Mouse (Mus musculus) liver, embryonic 16.5 days (tissue): ENCODE measurements at regions not wholly inside any gene's neighbourhood (a gene's known extent, or its start where the extent isn't known, plus 50 kb on each side); places are given as distances from the start of the nearest gene placed in this dataset.

ENCODE experiments used
- ATAC-seq: fragments of 200-750 bp; cut with Nextera tagmentation; 2 replicates; pipeline ENCODE4 v1.8.0; 2017; ENCODE audit warnings: low read depth, mild to moderate bottlenecking, moderate number of reproducible peaks, moderate library complexity
- H3K27ac ChIP-seq: fragments of 300-500 bp; sonication (generic); 2 replicates; pipeline ENCODE4 v1.5.1; 2014; ENCODE audit warnings: mild to moderate bottlenecking, low read length
- H3K27me3 ChIP-seq: fragments of 300-500 bp; sonication (generic); 2 replicates; pipeline ENCODE4 v1.6.1; 2014; ENCODE audit warnings: low read depth, low read length, mixed read lengths; ENCODE audit not compliant: control insufficient read depth, insufficient read depth
- H3K36me3 ChIP-seq: fragments of 300-500 bp; sonication (generic); 2 replicates; pipeline ENCODE4 v1.6.1; 2014; ENCODE audit warnings: mild to moderate bottlenecking; ENCODE audit not compliant: control insufficient read depth, insufficient read depth
- H3K4me1 ChIP-seq: fragments of 300-500 bp; sonication (generic); 2 replicates; pipeline ENCODE4 v1.6.1; 2014; ENCODE audit warnings: low read depth, low read length, mixed read lengths; ENCODE audit not compliant: control insufficient read depth
- H3K4me2 ChIP-seq: fragments of 300-500 bp; sonication (generic); 2 replicates; pipeline ENCODE4 v1.6.1; 2014; ENCODE audit warnings: low read depth, low read length, mixed read lengths
- H3K4me3 ChIP-seq: fragments of 300-500 bp; sonication (generic); 2 replicates; pipeline ENCODE4 v1.5.1; 2014; ENCODE audit warnings: low read depth, mild to moderate bottlenecking, low read length
- H3K9ac ChIP-seq: fragments of 300-500 bp; sonication (generic); 2 replicates; pipeline ENCODE4 v1.6.1; 2014; ENCODE audit warnings: low read depth, low read length
- H3K9me3 ChIP-seq: fragments of 300-500 bp; sonication (generic); replicated peaks from 2 replicates; pipeline ENCODE4 v1.6.1; 2016; ENCODE audit warnings: low read length; ENCODE audit not compliant: control insufficient read depth
- WGBS: fragments of 180-500 bp; shearing (Covaris S2); extraction: QIAGEN DNeasy Blood & Tissue Kit; methylation state at CpG from one replicate; pipeline ENCODE4 v1.1.7; 2014; ENCODE audit not compliant: insufficient replicate concordance; 5-methylcytosine and 5-hydroxymethylcytosine counted together

- WGBS, result 68% methylated on average over 3 of the region's 3 CpGs
- H3K4me1 ChIP-seq, result no peaks in the 10 kb centered on the region
- H3K27me3 ChIP-seq, result no peaks in the 10 kb centered on the region
- no peak for ATAC-seq
- H3K4me3 ChIP-seq, result no peak overlapping the region
- no peaks in the 10 kb centered on the region for H3K9me3 ChIP-seq
- no peak overlapping the region for H3K27ac ChIP-seq
- no peaks in the 10 kb centered on the region for H3K36me3 ChIP-seq
- no peak overlapping the region for H3K4me2 ChIP-seq
- no peak overlapping the region for H3K9ac ChIP-seq
These were observed 132.3 kb upstream of the Foxq1 start for GRCm38 (mm10) chr13:31423599-31423998.

GRCm38 (mm10) chr13:31425825-31426500, 130.0 kb upstream of the Foxq1 start:
- Histone ChIP-seq H3K9me3 (no peaks in the 10 kb centered on the region), H3K4me1 (no peaks in the 10 kb centered on the region)
- 43% methylated on average over 7 of the region's 7 CpGs for whole genome bisulfite sequencing

GRCm38 (mm10) chr13:31436434-31436833, 119.5 kb upstream of the Foxq1 start:
- ATAC-seq, result no peak
- no peaks in the 10 kb centered on the region for H3K9me3 ChIP-seq
- no peaks in the 10 kb centered on the region for H3K27me3 ChIP-seq
- H3K27ac ChIP-seq, result no peak overlapping the region
- 62% methylated on average over 7 of the region's 7 CpGs for WGBS
- no peak overlapping the region for H3K4me2 ChIP-seq
- H3K4me1 ChIP-seq, result no peaks in the 10 kb centered on the region
- H3K4me3 ChIP-seq, result no peak overlapping the region
- H3K9ac ChIP-seq, result no peak overlapping the region
- H3K36me3 ChIP-seq, result no peaks in the 10 kb centered on the region

More at GRCm38 (mm10) chr13:31425825-31426500, 130.0 kb upstream of the Foxq1 start:
- Histone ChIP-seq H3K27ac (no peak overlapping the region), H3K27me3 (no peaks in the 10 kb centered on the region), H3K4me3 (no peak overlapping the region), H3K9ac (no peak overlapping the region), H3K4me2 (no peak overlapping the region), H3K36me3 (no peaks in the 10 kb centered on the region)
- no peak for ATAC-seq

GRCm38 (mm10) chr13:31439761-31440627, 115.9 kb upstream of the Foxq1 start:
- Histone ChIP-seq H3K27me3 (no peaks in the 10 kb centered on the region), H3K4me2 (no peak overlapping the region), H3K9ac (no peak overlapping the region), H3K27ac (no peak overlapping the region), H3K4me3 (no peak overlapping the region), H3K4me1 (no peaks in the 10 kb centered on the region), H3K36me3 (no peaks in the 10 kb centered on the region), H3K9me3 (no peaks in the 10 kb centered on the region)
- ATAC-seq, result no peak
- WGBS, result 56% methylated on average over 9 of the region's 9 CpGs

- WGBS, result 34% methylated on average over 2 of the region's 2 CpGs
- no peak for ATAC-seq
- H3K4me1 ChIP-seq, result no peaks in the 10 kb centered on the region
- H3K36me3 ChIP-seq, result no peaks in the 10 kb centered on the region
- no peaks in the 10 kb centered on the region for H3K27me3 ChIP-seq
- H3K9ac ChIP-seq, result no peak overlapping the region
- H3K4me3 ChIP-seq, result no peak overlapping the region
- no peaks in the 10 kb centered on the region for H3K9me3 ChIP-seq
- H3K4me2 ChIP-seq, result no peak overlapping the region
- no peak overlapping the region for H3K27ac ChIP-seq
These were observed 97.1 kb upstream of the Foxq1 start for GRCm38 (mm10) chr13:31458883-31459282.

- H3K27me3 ChIP-seq, result no peaks in the 10 kb centered on the region
- WGBS, result 62% methylated on average over 8 of the region's 8 CpGs
- H3K9me3 ChIP-seq, result no peaks in the 10 kb centered on the region
- H3K36me3 ChIP-seq, result no peaks in the 10 kb centered on the region
- no peak overlapping the region for H3K27ac ChIP-seq
- H3K4me1 ChIP-seq, result no peaks in the 10 kb centered on the region
- no peak overlapping the region for H3K4me2 ChIP-seq
- no peak for ATAC-seq
- H3K4me3 ChIP-seq, result no peak overlapping the region
- no peak overlapping the region for H3K9ac ChIP-seq
These were observed 90.8 kb upstream of the Foxq1 start for GRCm38 (mm10) chr13:31465141-31465540.

GRCm38 (mm10) chr13:31465711-31466110, 90.2 kb upstream of the Foxq1 start:
- no peak for ATAC-seq
- no peaks in the 10 kb centered on the region for H3K27me3 ChIP-seq
- no peak overlapping the region for H3K27ac ChIP-seq
- 59% methylated on average over 4 of the region's 4 CpGs for WGBS
- H3K9ac ChIP-seq, result no peak overlapping the region
- no peak overlapping the region for H3K4me3 ChIP-seq
- no peaks in the 10 kb centered on the region for H3K36me3 ChIP-seq
- H3K4me2 ChIP-seq, result no peak overlapping the region
- H3K9me3 ChIP-seq, result no peaks in the 10 kb centered on the region
- H3K4me1 ChIP-seq, result no peaks in the 10 kb centered on the region

GRCm38 (mm10) chr13:31468131-31468530, 87.8 kb upstream of the Foxq1 start:
- Histone ChIP-seq H3K4me2 (no peak overlapping the region), H3K36me3 (no peaks in the 10 kb centered on the region), H3K27me3 (no peaks in the 10 kb centered on the region), H3K9ac (no peak overlapping the region), H3K9me3 (no peaks in the 10 kb centered on the region), H3K4me1 (no peaks in the 10 kb centered on the region), H3K4me3 (no peak overlapping the region), H3K27ac (no peak overlapping the region)
- 61% methylated on average over 3 of the region's 3 CpGs for WGBS
- ATAC-seq, result no peak

- Histone ChIP-seq H3K4me3 (no peak overlapping the region), H3K4me2 (no peak overlapping the region), H3K4me1 (no peaks in the 10 kb centered on the region), H3K9ac (no peak overlapping the region), H3K27ac (no peak overlapping the region), H3K36me3 (no peaks in the 10 kb centered on the region), H3K27me3 (no peaks in the 10 kb centered on the region), H3K9me3 (no peaks in the 10 kb centered on the region)
- WGBS, result 55% methylated on average over 3 of the region's 3 CpGs
- ATAC-seq, result no peak
These were observed 87.0 kb upstream of the Foxq1 start for GRCm38 (mm10) chr13:31468983-31469382.
